Mouse (Mus musculus): ENCODE data around the gene Schip1.

GRCm38 (mm10) chr3:68518586-68518985, 454.0 kb downstream of the Schip1 start:
- TF ChIP-seq CTCF (conservative IDR thresholded peaks at IDR 0.05; ENCODE audit: insufficient read depth, insufficient read length, low read depth, low read length) (no peak), POLR2A (IDR thresholded peaks at IDR 0.05; ENCODE audit: low read depth, low read length) (no peak)

Measured in kidney, adult 2 months (tissue).